Mouse (Mus musculus) neural tube, embryonic 14.5 days (tissue): ENCODE results near the gene Marveld2. TPM values are rescaled to one million over a fixed set of nuclear protein-coding genes. Genes with fewer than 3 reads are reported as not detected.
A peak's percentile ranks its signal among the peaks of the same experiment; 100 is the strongest.

Source experiments
- ATAC-seq: fragments of 200-750 bp; cut with Nextera tagmentation; 2 replicates; pipeline ENCODE4 v1.8.0; 2017; ENCODE audit warnings: low read depth, mild to moderate bottlenecking, moderate TSS enrichment, moderate library complexity
- H3K27ac ChIP-seq: fragments of 300-500 bp; sonication (generic); 2 replicates; pipeline ENCODE4 v1.5.1; 2014; ENCODE audit warnings: low read depth, mild to moderate bottlenecking, control low read depth, low read length, moderate library complexity, mixed read lengths
- H3K27me3 ChIP-seq: fragments of 300-500 bp; sonication (generic); 2 replicates; pipeline ENCODE4 v1.6.1; 2014; ENCODE audit warnings: low read length; ENCODE audit not compliant: control insufficient read depth, insufficient read depth
- H3K36me3 ChIP-seq: fragments of 300-500 bp; sonication (generic); 2 replicates; pipeline ENCODE4 v1.6.1; 2014; ENCODE audit warnings: low read length, mixed read lengths; ENCODE audit not compliant: control insufficient read depth, insufficient read depth
- H3K4me1 ChIP-seq: fragments of 300-500 bp; sonication (generic); 2 replicates; pipeline ENCODE4 v1.6.1; 2014; ENCODE audit warnings: low read length; ENCODE audit not compliant: control insufficient read depth, insufficient read depth
- H3K4me2 ChIP-seq: fragments of 300-500 bp; sonication (generic); 2 replicates; pipeline ENCODE4 v1.6.1; 2014; ENCODE audit warnings: mild to moderate bottlenecking, low read depth, low read length, control low read depth
- H3K4me3 ChIP-seq: fragments of 300-500 bp; sonication (generic); 2 replicates; pipeline ENCODE4 v1.5.1; 2014; ENCODE audit warnings: low read depth, low read length, control low read depth, mixed read lengths
- H3K9ac ChIP-seq: fragments of 300-500 bp; sonication (generic); replicated peaks from 2 replicates; pipeline ENCODE4 v1.6.1; 2014; ENCODE audit warnings: low read depth, mild to moderate bottlenecking, control low read depth, low read length, mixed read lengths
- H3K9me3 ChIP-seq: fragments of 300-500 bp; sonication (generic); 2 replicates; pipeline ENCODE4 v1.6.1; 2016; ENCODE audit warnings: low read length; ENCODE audit not compliant: control insufficient read depth
- WGBS: fragments of 180-500 bp; shearing (Covaris S2); extraction: QIAGEN DNeasy Blood & Tissue Kit; methylation state at CpG from one replicate; pipeline ENCODE4 v1.1.7; 2014; 5-methylcytosine and 5-hydroxymethylcytosine counted together
- polyA plus RNA-seq: library from polyadenylated mRNA; unstranded; fragments of >200 nt; fragmentation: Nextera tagmentation; extraction: Ambion mirVana; gene quantifications from 2 replicates; pipeline ENCODE4 v1.2.1, GENCODE M21; 2014

Gene Marveld2
- polyA plus RNA-seq, 1 experiment from 2014 or later, result 1.6 TPM

- H3K9ac ChIP-seq, result no peak overlapping the region
- H3K4me2 ChIP-seq, result peak overlapping the region; percentile 99
- H3K27ac ChIP-seq, result no peak overlapping the region
- H3K27me3 ChIP-seq, result peaks cover 39% of the 10 kb centered on the region
- no peaks in the 10 kb centered on the region for H3K9me3 ChIP-seq
- H3K36me3 ChIP-seq, result no peaks in the 10 kb centered on the region
- no peak for ATAC-seq
- 4% methylated on average over 12 of the region's 12 CpGs for WGBS
- peak overlapping the region; percentile 63 for H3K4me3 ChIP-seq
- peaks cover 13% of the 10 kb centered on the region; the same call in 1 of the 2 replicates for H3K4me1 ChIP-seq
Observed at GRCm38 (mm10) chr13:100553042-100553437, 63.7 kb downstream of the Marveld2 start.

- H3K36me3 ChIP-seq, result no peaks in the 10 kb centered on the region
- H3K27ac ChIP-seq, result no peak within 1 kb of the TSS
- H3K9me3 ChIP-seq, result no peaks in the 10 kb centered on the region
- peaks cover 13% of the 10 kb centered on the region; the same call in 1 of the 2 replicates for H3K4me1 ChIP-seq
- H3K9ac ChIP-seq, result peak within 1 kb of the TSS; percentile 48
- H3K4me3 ChIP-seq, result peak within 1 kb of the TSS; percentile 63
- peaks cover 39% of the 10 kb centered on the region for H3K27me3 ChIP-seq
- peak; percentile 90 for ATAC-seq
- 1% methylated on average over 45 of the region's 45 CpGs for WGBS
- peak within 1 kb of the TSS; percentile 99 for H3K4me2 ChIP-seq
Observed at GRCm38 (mm10) chr13:100552369-100553041, 64.3 kb downstream of the Marveld2 start, which contains the start of gene Ocln. Gene Ocln (minus strand): TSS chr13:100552718.

- 1% methylated on average over 26 of the region's 35 CpGs for WGBS
- Histone ChIP-seq H3K4me3 (peak overlapping the region; percentile 63), H3K4me2 (peak overlapping the region; percentile 99), H3K9ac (peak overlapping the region; percentile 48), H3K27me3 (peaks cover 39% of the 10 kb centered on the region), H3K4me1 (peaks cover 13% of the 10 kb centered on the region; the same call in 1 of the 2 replicates), H3K36me3 (no peaks in the 10 kb centered on the region), H3K27ac (no peak overlapping the region), H3K9me3 (no peaks in the 10 kb centered on the region)
- ATAC-seq, result peak; percentile 60
Observed at GRCm38 (mm10) chr13:100552009-100552368, 64.8 kb downstream of the Marveld2 start.

GRCm38 (mm10) chr13:100551371-100552008 lies 65.3 kb downstream of the Marveld2 start:
- peak; percentile 34; the same call in 1 of the 2 replicates for ATAC-seq
- H3K9ac ChIP-seq, result peak overlapping the region; percentile 48

GRCm38 (mm10) chr13:100547269-100547668 lies 69.5 kb downstream of the Marveld2 start:
- H3K27me3 ChIP-seq, result peaks cover 21% of the 10 kb centered on the region
- H3K4me2 ChIP-seq, result no peak overlapping the region
- WGBS, result 84% methylated on average over 5 of the region's 5 CpGs
- H3K27ac ChIP-seq, result no peak overlapping the region
- no peak overlapping the region for H3K9ac ChIP-seq
- H3K9me3 ChIP-seq, result no peaks in the 10 kb centered on the region
- H3K4me3 ChIP-seq, result no peak overlapping the region
- H3K4me1 ChIP-seq, result 0 out of 2 replicates have a peak, but pooled peaks cover 7% of the 10 kb centered on the region
- no peaks in the 10 kb centered on the region for H3K36me3 ChIP-seq
- no peak for ATAC-seq

More at GRCm38 (mm10) chr13:100551371-100552008, 65.3 kb downstream of the Marveld2 start:
- WGBS, result under 1% methylated on average over 41 of the region's 41 CpGs
- peaks cover 39% of the 10 kb centered on the region for H3K27me3 ChIP-seq
- peak overlapping the region; percentile 99 for H3K4me2 ChIP-seq
- H3K36me3 ChIP-seq, result no peaks in the 10 kb centered on the region
- no peak overlapping the region for H3K27ac ChIP-seq
- H3K4me3 ChIP-seq, result peak overlapping the region; percentile 63
- H3K4me1 ChIP-seq, result peaks cover 13% of the 10 kb centered on the region; the same call in 1 of the 2 replicates
- no peaks in the 10 kb centered on the region for H3K9me3 ChIP-seq

Other genes starting within 250 kb of the Marveld2 start
- gene Naip1, start 164.1 kb downstream of the Marveld2 start, polyA plus RNA-seq, result 0.09 and 0.16 TPM in 2 replicates
- 82.4 and 85.6 TPM in 2 replicates for gene Gtf2h2, start 124.4 kb downstream of the Marveld2 start, polyA plus RNA-seq
- 3.7 and 5.0 TPM in 2 replicates for gene Ocln, start 64.3 kb downstream of the Marveld2 start, polyA plus RNA-seq
- gene Ak6, start 34.0 kb upstream of the Marveld2 start, polyA plus RNA-seq, result 306 and 327 TPM in 2 replicates
- 18.7 and 21.8 TPM in 2 replicates for gene Rad17, start 34.1 kb upstream of the Marveld2 start, polyA plus RNA-seq
- gene Taf9, start 34.6 kb upstream of the Marveld2 start, polyA plus RNA-seq, result 34.0 and 41.3 TPM in 2 replicates
- gene Ccdc125, start 52.7 kb upstream of the Marveld2 start, polyA plus RNA-seq, result 1.1 and 1.6 TPM in 2 replicates
- gene Cdk7, start 114.0 kb upstream of the Marveld2 start, polyA plus RNA-seq, result 43.6 and 44.1 TPM in 2 replicates
- 156 and 169 TPM in 2 replicates for gene Mrps36, start 127.7 kb upstream of the Marveld2 start, polyA plus RNA-seq
- gene Cenph, start 158.9 kb upstream of the Marveld2 start, polyA plus RNA-seq, result 4.4 and 5.1 TPM in 2 replicates
- 18.4 and 25.9 TPM in 2 replicates for gene Ccnb1, start 169.6 kb upstream of the Marveld2 start, polyA plus RNA-seq
- gene Slc30a5, start 216.5 kb upstream of the Marveld2 start, polyA plus RNA-seq, result 40.2 and 45.3 TPM in 2 replicates